Mouse (Mus musculus): ENCODE data around the gene Tmem240.
"Not testable (repeated sequence)": the region's sequence is repeated elsewhere in the genome, so short reads cannot be mapped to it uniquely, and the experiment has no call there.

- not testable (repeated sequence) for TF ChIP-seq POLR2A (IDR thresholded peaks at IDR 0.05; ENCODE audit: control insufficient read depth, low read depth, low read length); CTCF (IDR thresholded peaks at IDR 0.05; ENCODE audit: control insufficient read depth, insufficient read depth, insufficient replicate concordance, low read depth, low read length)
Observed at GRCm38 (mm10) chr4:155788833-155789232, 54.2 kb downstream of the Tmem240 start.
